Mouse (Mus musculus) right cerebral cortex, postnatal 10 days (tissue): Measurements from ENCODE around the gene Cenpm.

Experiments
- DNase-seq, 2 experiments: peaks; one replicate each; pipeline ENCODE4 v3.0.0; 2021; ENCODE audit warnings: low spot score in 2 of 2

Gene Cenpm

GRCm38 (mm10) chr15:82192617-82193016, 51.9 kb downstream of the Cenpm start:
- DNase-seq = no peak

DNA sequence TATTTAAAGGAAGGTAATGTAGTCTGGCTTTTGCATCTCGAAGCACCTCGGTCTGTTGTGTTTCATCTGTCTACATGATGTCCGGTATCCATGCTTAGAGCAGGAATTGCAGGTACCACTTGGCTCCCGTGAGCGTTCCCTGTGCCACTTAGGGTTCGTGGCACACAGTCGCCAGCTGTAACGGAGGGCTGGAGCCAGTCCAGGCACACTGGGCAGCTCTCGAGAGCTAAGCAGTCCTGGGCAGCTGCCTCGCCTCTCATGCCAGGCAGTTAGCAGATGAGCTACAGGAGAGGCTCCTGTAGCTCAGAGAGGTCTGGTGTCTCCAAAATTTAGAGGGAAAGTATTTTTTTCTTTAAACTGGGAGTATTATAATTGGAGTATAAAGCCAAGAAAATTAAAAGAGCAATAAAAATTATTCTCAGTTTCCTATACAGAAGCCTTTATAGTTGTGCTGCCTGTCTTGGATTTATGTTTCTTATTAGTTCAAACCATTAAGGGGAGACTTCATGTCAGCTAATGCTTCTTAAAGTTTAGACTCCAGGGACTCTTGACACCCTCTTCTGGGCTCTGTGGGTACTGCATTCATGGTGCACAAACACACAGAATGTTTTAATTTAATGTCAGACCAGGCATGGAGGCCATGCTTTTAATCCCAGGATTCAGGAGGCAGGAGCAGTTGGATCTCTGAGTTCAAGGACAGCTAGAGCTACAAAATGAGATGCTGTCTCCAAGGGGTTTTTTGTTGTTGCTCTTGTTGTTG, 55.9 kb downstream of the Cenpm start:
- DNase-seq = peak; percentile 65 to 74

DNA sequence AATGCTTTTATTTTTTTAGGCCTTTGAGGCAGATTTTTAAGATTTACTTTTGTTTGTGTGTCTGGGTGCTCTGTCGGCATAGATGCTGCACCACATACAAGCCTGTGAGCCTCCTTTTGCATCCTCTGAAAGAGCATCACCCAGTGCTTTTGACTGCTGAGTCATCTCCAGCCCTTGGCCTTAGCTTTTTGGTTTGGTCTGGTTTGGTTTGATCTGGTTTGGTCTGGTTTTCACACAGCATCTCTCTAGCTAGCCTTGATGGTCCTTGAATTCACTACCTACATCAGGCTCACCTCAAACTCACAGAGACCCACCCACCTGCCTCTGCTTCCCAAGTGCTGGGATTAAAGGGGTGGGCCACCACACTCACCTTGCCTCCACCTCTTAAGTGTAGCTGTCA, 56.6 kb downstream of the Cenpm start:
- DNase-seq = no peak

GRCm38 (mm10) chr15:82187401-82187800, 57.1 kb downstream of the Cenpm start:
- DNase-seq = no peak

DNA sequence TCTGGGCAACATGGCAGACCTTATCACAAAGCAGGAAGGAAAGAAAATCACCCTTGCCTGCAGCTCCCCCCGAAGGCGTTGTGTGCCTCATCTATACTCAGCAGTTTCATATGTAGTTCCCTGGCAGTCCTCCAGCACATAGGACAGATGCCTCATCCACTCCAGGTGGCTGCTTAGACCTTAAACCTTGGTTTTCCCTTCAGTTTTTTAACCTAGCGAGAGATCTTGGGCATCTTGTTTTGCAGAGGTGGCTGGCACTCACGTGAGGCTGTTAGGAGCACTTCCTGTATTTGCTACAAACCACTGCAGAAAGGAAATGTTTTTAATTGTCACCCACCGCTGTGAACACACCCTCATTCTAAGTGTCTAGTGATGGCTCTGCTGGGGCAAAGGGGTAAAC, 57.6 kb downstream of the Cenpm start:
- DNase-seq = no peak

DNA sequence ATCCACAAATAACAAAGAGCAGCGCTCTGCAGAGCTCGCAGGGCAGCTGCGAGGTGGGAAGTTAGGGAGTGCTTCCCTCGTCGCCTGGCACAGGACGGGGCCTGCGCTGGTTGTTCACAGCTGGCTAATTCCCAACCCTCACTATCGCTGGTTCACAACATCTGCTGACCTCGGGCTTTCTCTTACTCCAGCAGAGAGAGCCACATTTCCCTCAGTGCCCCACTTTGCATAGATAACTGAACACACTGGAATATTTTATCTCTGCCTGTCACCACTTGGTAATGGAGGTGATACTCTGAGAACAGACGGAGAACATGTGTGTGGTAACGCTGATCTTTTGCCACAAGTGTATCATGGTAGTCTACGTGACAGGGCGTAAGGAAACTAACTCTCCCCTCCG, 58.4 kb downstream of the Cenpm start:
- no peak for DNase-seq

DNA sequence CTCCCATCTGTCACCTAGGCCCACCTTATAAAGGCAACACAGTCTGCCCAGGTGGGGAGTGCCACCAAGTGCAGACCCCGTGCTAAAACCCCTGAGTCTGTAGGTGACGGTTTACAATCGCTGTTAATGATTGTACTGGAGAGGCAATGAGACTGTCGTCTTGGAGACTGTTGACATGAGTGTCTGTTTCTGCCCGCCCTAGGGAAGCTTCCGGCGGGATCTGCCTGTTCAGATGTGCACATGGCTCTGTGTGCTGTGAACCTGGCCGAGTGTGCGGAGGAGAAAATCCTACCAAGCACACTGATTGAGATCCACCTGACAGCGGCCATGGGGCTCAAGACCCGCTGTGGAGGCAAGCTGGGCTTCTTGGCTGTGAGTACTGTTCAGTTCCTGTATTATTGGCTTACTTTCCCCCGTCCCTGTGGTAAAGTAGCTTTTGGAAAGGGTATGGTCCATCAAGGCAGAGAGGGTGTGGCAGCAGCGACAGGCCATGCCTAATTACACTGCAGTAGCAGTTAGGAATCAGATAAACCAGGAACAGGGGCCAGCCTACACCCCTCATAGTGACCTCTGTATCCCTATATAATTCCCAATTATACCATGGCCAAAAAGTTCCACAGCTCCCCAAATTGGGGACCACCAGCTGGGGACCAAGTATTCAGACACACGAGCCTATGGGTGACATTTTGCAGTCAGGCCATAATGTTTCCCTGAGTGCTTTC, 59.3 kb downstream of the Cenpm start:
- no peak for DNase-seq

DNA sequence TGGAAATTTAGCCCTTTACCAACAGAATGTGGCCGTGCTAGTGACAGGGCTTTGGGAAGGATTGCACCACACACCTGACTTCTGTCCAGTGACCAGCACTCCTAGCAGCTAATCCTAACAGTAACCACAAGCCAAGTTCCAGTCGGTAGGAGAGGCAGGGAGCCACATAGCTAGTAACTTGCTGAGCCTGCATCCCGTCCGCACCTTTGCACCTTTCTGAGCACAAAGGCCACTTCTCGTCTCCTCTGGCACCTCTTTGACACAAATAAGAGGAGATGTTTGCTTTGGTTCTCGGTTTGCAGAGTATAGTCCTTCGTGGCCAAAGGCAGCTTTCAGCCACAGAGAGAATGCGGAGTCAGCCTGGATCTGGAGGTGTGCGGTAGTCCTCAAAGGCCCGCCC, 59.9 kb downstream of the Cenpm start:
- no peak for DNase-seq

- DNase-seq = no peak
Observed at GRCm38 (mm10) chr15:82184183-82184582, 60.4 kb downstream of the Cenpm start.
